Comparison of ENCODE assay signal across 12 mouse cellular contexts in the genomic region with DNA sequence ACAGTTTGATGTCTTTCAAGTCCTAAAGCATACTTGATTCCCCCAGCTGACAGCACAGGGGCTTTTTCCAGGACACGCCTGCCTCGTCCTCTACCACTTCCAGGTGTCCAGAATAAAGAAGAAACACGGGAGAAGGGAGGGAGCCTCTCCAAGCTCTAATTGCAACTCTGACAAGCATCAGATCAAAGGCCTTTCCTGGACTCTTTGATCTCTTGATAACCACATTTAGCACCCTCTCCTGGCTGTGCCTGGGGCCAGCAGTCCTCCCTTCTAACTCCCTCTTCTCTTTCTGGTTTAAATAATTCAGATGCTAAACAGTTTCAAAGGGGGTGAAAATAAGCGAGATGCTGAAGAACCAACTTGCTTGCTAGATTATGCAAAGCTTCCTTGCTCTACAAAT.
A peak's percentile ranks its signal among the peaks of the same experiment; 100 is the strongest.
DNase-seq lines count a peak whose midpoint lies in the region; ATAC-seq lines count a peak whose summit lies in the region.
"Had no signal": no experiment of that assay in that cellular context is flagged by ENCODE, and none has a peak within 500 bp of the region (broad histone marks: within the 10 kb centered on the region; RNA-seq: fewer than 3 reads in every experiment).

No protein-coding gene starts in this region.

- peaks cover 4% of the 10 kb centered on the region; the same call in 1 of the 2 replicates for H3K4me1 ChIP-seq in forebrain, embryonic 10.5 days
- H3K4me1 ChIP-seq in forebrain, embryonic 16.5 days (replicated peaks; ENCODE audit: control insufficient read depth, insufficient read depth, low read length): no peaks in the 10 kb centered on the region
- peaks cover 10% of the 10 kb centered on the region for H3K4me1 ChIP-seq in midbrain, embryonic 10.5 days
- H3K4me1 ChIP-seq in midbrain, embryonic 11.5 days (ENCODE audit: control insufficient read depth, insufficient read depth, low read length): peaks cover 4% of the 10 kb centered on the region; the same call in 1 of the 2 replicates
- H3K4me1 ChIP-seq in midbrain, embryonic 14.5 days (ENCODE audit: control insufficient read depth, insufficient read depth, low read length): 0 out of 2 replicates have a peak, but pooled peaks cover 3% of the 10 kb centered on the region
- H3K4me1 ChIP-seq: hindbrain, embryonic 15.5 days had no signal

- no peak overlapping the region for H3K4me2 ChIP-seq in forebrain, embryonic 16.5 days (ENCODE audit: low read length)
- no peak overlapping the region for H3K4me2 ChIP-seq in midbrain, embryonic 11.5 days
- no peak overlapping the region for H3K4me2 ChIP-seq in midbrain, embryonic 14.5 days (ENCODE audit: low read length)
- H3K4me2 ChIP-seq: hindbrain, embryonic 15.5 days had no signal

- ATAC-seq in forebrain, embryonic 16.5 days: no peak
- ATAC-seq in midbrain, embryonic 11.5 days (ENCODE audit: low FRiP score): no peak
- peak; percentile 69; the same call in 1 of the 2 replicates for ATAC-seq in midbrain, embryonic 14.5 days (ENCODE audit: low FRiP score, low TSS enrichment)

- no peak overlapping the region for H3K9ac ChIP-seq in forebrain, embryonic 16.5 days (replicated peaks; ENCODE audit: low read depth, low read length)
- no peak overlapping the region for H3K9ac ChIP-seq in midbrain, embryonic 11.5 days (ENCODE audit: low read length)
- H3K9ac ChIP-seq in midbrain, embryonic 14.5 days (replicated peaks; ENCODE audit: low read length): no peak overlapping the region
- H3K9ac ChIP-seq: hindbrain, embryonic 15.5 days had no signal

- no peaks in the 10 kb centered on the region for H3K27me3 ChIP-seq in forebrain, embryonic 10.5 days (ENCODE audit: poor library complexity, severe bottlenecking)
- no peaks in the 10 kb centered on the region for H3K27me3 ChIP-seq in forebrain, embryonic 16.5 days (replicated peaks; ENCODE audit: control insufficient read depth, insufficient read depth, low read length)
- H3K27me3 ChIP-seq in midbrain, embryonic 10.5 days (ENCODE audit: low read depth, poor library complexity, severe bottlenecking): no peaks in the 10 kb centered on the region
- no peaks in the 10 kb centered on the region for H3K27me3 ChIP-seq in midbrain, embryonic 11.5 days (ENCODE audit: control insufficient read depth, insufficient read depth, low read length)
- no peaks in the 10 kb centered on the region for H3K27me3 ChIP-seq in midbrain, embryonic 14.5 days (ENCODE audit: control insufficient read depth, insufficient read depth, low read length)
- H3K27me3 ChIP-seq: hindbrain, embryonic 15.5 days had no signal

- H3K4me3 ChIP-seq in forebrain, embryonic 10.5 days: no peak overlapping the region
- no peak overlapping the region for H3K4me3 ChIP-seq in forebrain, embryonic 16.5 days (replicated peaks; ENCODE audit: low read length)
- no peak overlapping the region for H3K4me3 ChIP-seq in midbrain, embryonic 10.5 days
- no peak overlapping the region for H3K4me3 ChIP-seq in midbrain, embryonic 11.5 days (ENCODE audit: low read depth, low read length)
- no peak overlapping the region for H3K4me3 ChIP-seq in midbrain, embryonic 14.5 days (replicated peaks; ENCODE audit: low read depth, low read length)
- H3K4me3 ChIP-seq: heart, embryonic 10.5 days; hindbrain, embryonic 15.5 days had no signal

- no peaks in the 10 kb centered on the region for H3K9me3 ChIP-seq in forebrain, embryonic 10.5 days
- H3K9me3 ChIP-seq in forebrain, embryonic 16.5 days (ENCODE audit: control insufficient read depth, low read length): no peaks in the 10 kb centered on the region
- H3K9me3 ChIP-seq in midbrain, embryonic 10.5 days (replicated peaks): no peaks in the 10 kb centered on the region
- H3K9me3 ChIP-seq in midbrain, embryonic 11.5 days (ENCODE audit: control insufficient read depth, low read length): no peaks in the 10 kb centered on the region
- H3K9me3 ChIP-seq in midbrain, embryonic 14.5 days (ENCODE audit: control insufficient read depth, low read length): no peaks in the 10 kb centered on the region
- H3K9me3 ChIP-seq: heart, embryonic 10.5 days; hindbrain, embryonic 15.5 days had no signal

- peak; percentile 13 for DNase-seq in forebrain, embryonic 10.5 days (ENCODE audit: extremely low spot score, low spot score)
- DNase-seq in midbrain, embryonic 10.5 days (ENCODE audit: low spot score): no peak
- no peak for DNase-seq in midbrain, embryonic 11.5 days (ENCODE audit: low spot score, missing footprints)
- DNase-seq in midbrain, embryonic 14.5 days: peak; percentile 58
- DNase-seq in right cerebral cortex, adult 18-20 months: no peak
- DNase-seq in right cerebral cortex, postnatal 14 days: no peak
- DNase-seq in yolk sac, embryonic 10.5 days (ENCODE audit: low spot score): no peak
- DNase-seq: cerebellum, adult 9-11 months; left cerebral cortex, postnatal 4 days had no signal

- H3K36me3 ChIP-seq in forebrain, embryonic 10.5 days (replicated peaks): no peaks in the 10 kb centered on the region
- no peaks in the 10 kb centered on the region for H3K36me3 ChIP-seq in forebrain, embryonic 16.5 days (ENCODE audit: control insufficient read depth, insufficient read depth)
- H3K36me3 ChIP-seq in midbrain, embryonic 10.5 days: no peaks in the 10 kb centered on the region
- no peaks in the 10 kb centered on the region for H3K36me3 ChIP-seq in midbrain, embryonic 11.5 days (ENCODE audit: control insufficient read depth, insufficient read depth, low read length)
- no peaks in the 10 kb centered on the region for H3K36me3 ChIP-seq in midbrain, embryonic 14.5 days (ENCODE audit: control insufficient read depth, insufficient read depth, low read length)
- H3K36me3 ChIP-seq: heart, embryonic 10.5 days; hindbrain, embryonic 15.5 days had no signal

- no peak overlapping the region for H3K27ac ChIP-seq in forebrain, embryonic 10.5 days
- H3K27ac ChIP-seq in forebrain, embryonic 16.5 days (ENCODE audit: low read length): no peak overlapping the region
- 0 out of 2 replicates have a peak overlapping the region, but pooled peaks have one; percentile 33 for H3K27ac ChIP-seq in midbrain, embryonic 10.5 days (replicated peaks)
- no peak overlapping the region for H3K27ac ChIP-seq in midbrain, embryonic 11.5 days (ENCODE audit: low read depth, low read length)
- no peak overlapping the region for H3K27ac ChIP-seq in midbrain, embryonic 14.5 days (replicated peaks; ENCODE audit: low read depth, low read length)
- H3K27ac ChIP-seq: heart, embryonic 10.5 days; hindbrain, embryonic 15.5 days had no signal

- WGBS in forebrain, embryonic 10.5 days: 17% methylated on average over 4 of the region's 4 CpGs
- WGBS in forebrain, embryonic 16.5 days: 28% methylated on average over 4 of the region's 4 CpGs
- WGBS in midbrain, embryonic 10.5 days: 15% methylated on average over 4 of the region's 4 CpGs
- WGBS in midbrain, embryonic 11.5 days: 14% methylated on average over 4 of the region's 4 CpGs
- 8% methylated on average over 4 of the region's 4 CpGs for WGBS in midbrain, embryonic 14.5 days

Comparison
In these comparisons a context has a peak if more than half of its experiments do, and no peak if none do; other contexts are left out.
1. DNase-seq: peak in forebrain, embryonic 10.5 days (single experiment) and midbrain, embryonic 14.5 days (single experiment); none in midbrain, embryonic 10.5 days (single experiment), midbrain, embryonic 11.5 days (single experiment), right cerebral cortex, adult 18-20 months (single experiment), right cerebral cortex, postnatal 14 days (single experiment) and yolk sac, embryonic 10.5 days (single experiment).